ENCODE assay signal across 12 mouse cellular contexts in the genomic region with DNA sequence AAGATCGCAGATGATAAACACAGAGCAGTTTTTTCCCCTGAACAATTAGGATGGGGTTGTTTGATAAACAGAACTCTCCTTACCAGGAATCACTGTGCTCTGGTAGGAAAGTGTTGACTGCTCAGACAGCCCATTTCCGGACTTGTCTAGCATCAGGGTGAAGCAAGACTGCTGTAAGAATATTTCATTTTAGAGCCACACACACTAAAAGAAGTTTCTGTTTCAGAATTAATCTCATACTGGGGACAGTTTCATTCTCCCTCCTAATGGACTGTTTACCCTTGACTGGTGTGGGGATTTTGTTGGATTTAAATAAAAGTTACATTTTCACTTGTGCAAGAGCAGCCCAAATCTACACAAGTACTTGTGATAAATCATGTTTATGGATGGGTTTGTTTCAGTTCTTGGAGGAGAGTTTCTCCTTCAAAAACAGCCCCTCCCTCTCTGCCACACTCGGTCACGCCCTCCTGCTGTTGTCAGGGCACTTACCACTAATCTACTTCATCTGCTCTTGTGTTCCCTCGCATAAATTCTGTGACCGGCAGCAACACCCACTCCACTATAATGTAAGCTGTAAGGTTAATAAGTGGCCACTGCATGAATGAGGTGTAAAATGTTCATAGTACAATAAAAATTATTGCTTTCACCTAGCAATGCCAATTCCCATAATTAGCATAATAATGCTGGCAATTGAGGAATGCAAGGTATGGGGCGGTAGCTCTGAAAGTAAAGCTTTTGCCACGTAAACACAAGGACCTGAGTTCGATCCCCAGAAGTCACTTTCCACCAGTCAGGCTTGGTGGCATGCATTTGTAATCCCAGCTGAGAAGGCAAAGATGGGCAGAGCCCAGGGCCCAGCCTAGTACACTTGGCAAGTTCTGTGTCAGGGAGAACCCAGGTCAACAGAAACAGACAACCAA. TPM values are rescaled to one million over a fixed set of nuclear protein-coding genes. Genes with fewer than 3 reads are reported as not detected.
A peak's percentile ranks its signal among the peaks of the same experiment; 100 is the strongest.
DNase-seq lines count a peak whose midpoint lies in the region; ATAC-seq and TF ChIP-seq lines count a peak whose summit lies in the region.
"Had no signal": no experiment of that assay in that cellular context is flagged by ENCODE, and none has a peak within 500 bp of the region (broad histone marks: within the 10 kb centered on the region; RNA-seq: fewer than 3 reads in every experiment).

No protein-coding gene starts in this region.

- WGBS in kidney, embryonic 14.5 days = 20% methylated on average over 9 of the region's 9 CpGs

- peaks cover 7% of the 10 kb centered on the region; the same call in 1 of the 2 replicates for H3K27me3 ChIP-seq in kidney, embryonic 14.5 days (ENCODE audit: control insufficient read depth, insufficient read depth, low read length)
- H3K27me3 ChIP-seq: embryonic facial prominence, embryonic 15.5 days had no signal

- no peak for TF ChIP-seq POLR2A in embryonic fibroblast, embryonic 13.5 days (IDR thresholded peaks at IDR 0.05; ENCODE audit: low read depth, low read length)

- H3K27ac ChIP-seq in kidney, embryonic 14.5 days (ENCODE audit: low read depth, low read length) = no peak overlapping the region
- peak overlapping the region; percentile 54 for H3K27ac ChIP-seq in embryonic fibroblast, embryonic 13.5 days (ENCODE audit: insufficient read depth, low read length)
- H3K27ac ChIP-seq: embryonic facial prominence, embryonic 15.5 days had no signal

- H3K9ac ChIP-seq in kidney, embryonic 14.5 days (ENCODE audit: low read depth, low read length) = no peak overlapping the region
- H3K9ac ChIP-seq: embryonic facial prominence, embryonic 15.5 days had no signal

- no peaks in the 10 kb centered on the region for H3K36me3 ChIP-seq in kidney, embryonic 14.5 days (ENCODE audit: control insufficient read depth, insufficient read depth, low read length)
- H3K36me3 ChIP-seq: embryonic facial prominence, embryonic 15.5 days had no signal

- H3K4me1 ChIP-seq in kidney, embryonic 14.5 days (ENCODE audit: control insufficient read depth, insufficient read depth, low read length) = peaks cover 9% of the 10 kb centered on the region; the same call in 1 of the 2 replicates
- no peaks in the 10 kb centered on the region; the same call in 1 of the 2 replicates for H3K4me1 ChIP-seq in embryonic fibroblast, embryonic 13.5 days (ENCODE audit: control insufficient read depth, insufficient read depth, low read length)

- no peak overlapping the region for H3K4me2 ChIP-seq in kidney, embryonic 14.5 days (replicated peaks; ENCODE audit: low read depth, low read length)
- H3K4me2 ChIP-seq: embryonic facial prominence, embryonic 15.5 days had no signal

- H3K9me3 ChIP-seq in kidney, embryonic 14.5 days (ENCODE audit: control insufficient read depth, low read length) = no peaks in the 10 kb centered on the region
- H3K9me3 ChIP-seq: embryonic facial prominence, embryonic 15.5 days had no signal

- ATAC-seq in kidney, embryonic 14.5 days (ENCODE audit: low FRiP score, low TSS enrichment) = no peak

- DNase-seq in kidney, adult 11 months = peak; percentile 48
- DNase-seq in CD4-positive helper T cell, adult 2 months (ENCODE audit: low read depth, low spot score) = peak; percentile 83
- DNase-seq in lung, postnatal 36 days = peak; percentile 22
- DNase-seq in thymus, postnatal 10 days (ENCODE audit: low spot score in 2 of 2) = no peak
- DNase-seq in adrenal gland, adult 18-20 months (ENCODE audit: low spot score in 2 of 2) = no peak
- DNase-seq in urinary bladder, postnatal 10 days (ENCODE audit: low spot score) = no peak
- DNase-seq: adrenal gland, postnatal 10 days; cerebellum, adult 11-12 months; gastrocnemius, postnatal 10 days had no signal

- TF ChIP-seq CTCF in embryonic fibroblast, embryonic 13.5 days (IDR thresholded peaks at IDR 0.05; ENCODE audit: borderline replicate concordance, insufficient read depth, low read length) = no peak

- no peak overlapping the region for H3K4me3 ChIP-seq in kidney, embryonic 14.5 days (ENCODE audit: low read length)
- H3K4me3 ChIP-seq in embryonic fibroblast, embryonic 13.5 days (ENCODE audit: insufficient read depth, low read length) = no peak overlapping the region
- H3K4me3 ChIP-seq: embryonic facial prominence, embryonic 15.5 days had no signal

RNA-seq across cellular contexts. Expression of a gene that starts 4.2 kb away (rescaled TPM):
- polyA plus RNA-seq in kidney, embryonic 14.5 days (2014; fragmentation: Nextera tagmentation; extraction: Ambion mirVana) = 2.2 and 2.3 TPM in 2 replicates
- 34.6 and 39.5 TPM in 2 replicates for polyA plus RNA-seq in embryonic fibroblast, embryonic 13.5 days (2011; ENCODE audit: insufficient read length, low read depth, missing spikeins)
- 10 to 100 TPM; 16.4 to 18.3 TPM for total RNA-seq in adrenal gland, adult 18-20 months (2021)

Comparison
In these comparisons a context has a peak if more than half of its experiments do, and no peak if none do; other contexts are left out.
1. DNase-seq: peak in kidney, adult 11 months (single experiment), CD4-positive helper T cell, adult 2 months (single experiment) and lung, postnatal 36 days (single experiment); none in thymus, postnatal 10 days (0 of 2), adrenal gland, adult 18-20 months (0 of 2) and urinary bladder, postnatal 10 days (single experiment).
2. RNA of a gene that starts 4.2 kb away (polyA plus RNA-seq): 34.6 to 39.5 TPM in embryonic fibroblast, embryonic 13.5 days; 2.2 to 2.3 TPM in kidney, embryonic 14.5 days; every median in the first group is over 10 times any median in the second.